ENCODE assay signal across 8 mouse cellular contexts in the genomic region with DNA sequence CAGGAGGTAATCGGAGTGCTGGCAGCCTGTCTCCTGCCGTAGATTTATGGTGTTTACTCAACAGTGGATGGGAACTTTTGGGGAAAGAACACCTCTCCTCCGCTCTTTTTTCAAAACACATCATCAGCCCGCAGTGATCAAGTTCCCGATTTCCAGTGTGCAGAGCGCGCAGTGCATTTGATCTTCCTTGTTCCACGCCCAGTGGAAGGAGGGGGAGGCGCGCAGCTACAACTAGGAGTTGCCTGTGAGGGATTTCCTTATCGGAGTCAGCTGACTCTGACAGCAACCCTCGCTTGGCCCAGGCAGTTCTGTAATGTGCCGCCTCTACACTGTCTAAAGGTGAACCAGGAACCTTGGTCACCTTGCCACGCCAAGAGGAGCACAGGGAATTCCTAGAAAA.
DNase-seq lines count a peak whose midpoint lies in the region; ATAC-seq and TF ChIP-seq lines count a peak whose summit lies in the region.

No protein-coding gene starts in this region.

- peak; percentile 56; the same call in 1 of the 2 replicates for ATAC-seq in heart, embryonic 13.5 days (ENCODE audit: extremely low read depth, insufficient number of reproducible peaks, low FRiP score, low TSS enrichment)
- ATAC-seq in megakaryocyte, adult 5-6 weeks (ENCODE audit: poor library complexity, severe bottlenecking), result peak; percentile 81
- no peak for ATAC-seq in forebrain, embryonic 12.5 days (ENCODE audit: low FRiP score)

- H3K9me3 ChIP-seq in heart, embryonic 13.5 days, result no peaks in the 10 kb centered on the region; the same call in 1 of the 2 replicates
- H3K9me3 ChIP-seq in forebrain, embryonic 12.5 days, result no peaks in the 10 kb centered on the region

- no peaks in the 10 kb centered on the region for H3K27me3 ChIP-seq in heart, embryonic 13.5 days (replicated peaks)
- H3K27me3 ChIP-seq in forebrain, embryonic 12.5 days, result no peaks in the 10 kb centered on the region

- intact Hi-C loops in left cerebral cortex, adult 2 months (cut with DNase I), result no loop called here

- H3K4me2 ChIP-seq in heart, embryonic 13.5 days, result peak overlapping the region; percentile 64
- no peak overlapping the region for H3K4me2 ChIP-seq in forebrain, embryonic 12.5 days

- H3K36me3 ChIP-seq in heart, embryonic 13.5 days, result no peaks in the 10 kb centered on the region
- H3K36me3 ChIP-seq in forebrain, embryonic 12.5 days (replicated peaks), result no peaks in the 10 kb centered on the region

- H3K9ac ChIP-seq in heart, embryonic 13.5 days, result peak overlapping the region; percentile 38; the same call in 1 of the 2 replicates
- H3K9ac ChIP-seq in forebrain, embryonic 12.5 days, result no peak overlapping the region

- WGBS in heart, embryonic 13.5 days, result 18% methylated on average over 14 of the region's 14 CpGs
- 81% methylated on average over 14 of the region's 14 CpGs for WGBS in forebrain, embryonic 12.5 days

- peaks cover 40% of the 10 kb centered on the region for H3K4me1 ChIP-seq in heart, embryonic 13.5 days
- H3K4me1 ChIP-seq in forebrain, embryonic 12.5 days, result no peaks in the 10 kb centered on the region

- no peak for TF ChIP-seq CTCF in left cerebral cortex, adult 2 months (IDR thresholded peaks at IDR 0.05)

- peak overlapping the region; percentile 82 for H3K27ac ChIP-seq in heart, embryonic 13.5 days (replicated peaks)
- H3K27ac ChIP-seq in forebrain, embryonic 12.5 days, result no peak overlapping the region
- no peak overlapping the region for H3K27ac ChIP-seq in left cerebral cortex, adult 2 months

- peak; percentile 52 for DNase-seq in testis, postnatal 10 days (ENCODE audit: low spot score)
- no peak for DNase-seq in testis, postnatal 14 days (ENCODE audit: low spot score)
- DNase-seq in kidney, postnatal 4 days, result peak; percentile 70 to 78
- no peak for DNase-seq in frontal cortex, postnatal 25 days (ENCODE audit: low spot score in 2 of 2)
- DNase-seq in left cerebral cortex, adult 2 months (ENCODE audit: extremely low spot score in 1 of 2, low spot score in 2 of 2), result no peak

- H3K4me3 ChIP-seq in heart, embryonic 13.5 days, result peak overlapping the region; percentile 35
- H3K4me3 ChIP-seq in forebrain, embryonic 12.5 days (replicated peaks), result no peak overlapping the region
- H3K4me3 ChIP-seq in left cerebral cortex, adult 2 months, result no peak overlapping the region

Comparison
In these comparisons a context has a peak if more than half of its experiments do, and no peak if none do; other contexts are left out.
1. DNase-seq: peak in testis, postnatal 10 days (single experiment) and kidney, postnatal 4 days (2 of 2); none in testis, postnatal 14 days (single experiment), frontal cortex, postnatal 25 days (0 of 2) and left cerebral cortex, adult 2 months (0 of 2).